Mouse (Mus musculus) forebrain, embryonic 11.5 days (tissue): ENCODE data around the gene Fndc11. TPM values are rescaled to one million over a fixed set of nuclear protein-coding genes. Genes with fewer than 3 reads are reported as not detected.

Source experiments
- ATAC-seq: fragments of 200-750 bp; cut with Nextera tagmentation; replicated peaks from 2 replicates; pipeline ENCODE4 v1.8.0; 2017; ENCODE audit warnings: moderate TSS enrichment; ENCODE audit not compliant: low FRiP score
- DNase-seq: peaks from one replicate; pipeline ENCODE4 v3.0.0-alpha.2; 2017; ENCODE audit warnings: low spot score
- H3K27ac ChIP-seq: fragments of 300-500 bp; sonication (generic); 2 replicates; pipeline ENCODE4 v1.5.1; 2014; ENCODE audit warnings: low read depth, low read length
- H3K27me3 ChIP-seq: fragments of 300-500 bp; sonication (generic); 2 replicates; pipeline ENCODE4 v1.6.1; 2014; ENCODE audit warnings: mild to moderate bottlenecking, low read length, mixed read lengths; ENCODE audit not compliant: control insufficient read depth, insufficient read depth
- H3K36me3 ChIP-seq: fragments of 300-500 bp; sonication (generic); 2 replicates; pipeline ENCODE4 v1.6.1; 2014; ENCODE audit warnings: mild to moderate bottlenecking, low read length, moderate library complexity, mixed read lengths; ENCODE audit not compliant: control insufficient read depth, insufficient read depth
- H3K4me1 ChIP-seq: fragments of 300-500 bp; sonication (generic); replicated peaks from 2 replicates; pipeline ENCODE4 v1.6.1; 2014; ENCODE audit warnings: low read length, mixed read lengths; ENCODE audit not compliant: control insufficient read depth, insufficient read depth
- H3K4me2 ChIP-seq: fragments of 300-500 bp; sonication (generic); 2 replicates; pipeline ENCODE4 v1.6.1; 2014; ENCODE audit warnings: low read depth, mild to moderate bottlenecking, low read length, moderate library complexity, mixed read lengths; ENCODE audit not compliant: severe bottlenecking
- H3K4me3 ChIP-seq: fragments of 300-500 bp; sonication (generic); 2 replicates; pipeline ENCODE4 v1.5.1; 2014; ENCODE audit warnings: low read depth, low read length
- H3K9ac ChIP-seq: fragments of 300-500 bp; sonication (generic); 2 replicates; pipeline ENCODE4 v1.6.1; 2014; ENCODE audit warnings: low read length
- H3K9me3 ChIP-seq: fragments of 300-500 bp; sonication (generic); 2 replicates; pipeline ENCODE4 v1.6.1; 2016; ENCODE audit warnings: low read length, mixed read lengths; ENCODE audit not compliant: control insufficient read depth
- WGBS: fragments of 180-500 bp; shearing (Covaris S2); extraction: QIAGEN DNeasy Blood & Tissue Kit; methylation state at CpG from one replicate; pipeline ENCODE4 v1.1.7; 2014; 5-methylcytosine and 5-hydroxymethylcytosine counted together
- polyA plus RNA-seq: library from polyadenylated mRNA; unstranded; fragments of >200 nt; fragmentation: Nextera tagmentation; extraction: Ambion mirVana; gene quantifications from 2 replicates; pipeline ENCODE4 v1.2.1, GENCODE M21; 2014

Gene Fndc11
- polyA plus RNA-seq, 1 experiment from 2014 or later: not detected

DNA sequence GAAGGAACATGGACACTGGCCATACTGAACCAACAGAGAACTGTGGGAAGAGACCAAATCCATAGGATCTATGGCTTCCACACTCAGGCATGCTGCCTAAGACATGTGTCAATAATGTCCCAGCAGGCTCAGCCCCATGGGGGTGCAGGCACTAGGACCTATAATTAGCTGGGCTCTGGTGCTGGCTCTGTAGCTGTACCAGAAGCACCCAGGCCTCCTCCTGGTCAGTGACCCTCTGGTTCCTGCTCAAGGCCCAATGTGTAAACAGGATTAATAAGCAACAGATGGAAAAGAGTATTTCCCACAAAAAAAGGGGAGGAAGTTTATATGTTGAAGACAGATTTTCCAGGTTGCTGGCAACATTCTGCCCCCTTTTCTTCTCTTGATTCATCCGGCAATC lies 33.4 kb downstream of the Fndc11 start:
- no peaks in the 10 kb centered on the region for H3K9me3 ChIP-seq
- 82% methylated on average over 1 of the region's 1 CpGs for WGBS
- DNase-seq: no peak

DNA sequence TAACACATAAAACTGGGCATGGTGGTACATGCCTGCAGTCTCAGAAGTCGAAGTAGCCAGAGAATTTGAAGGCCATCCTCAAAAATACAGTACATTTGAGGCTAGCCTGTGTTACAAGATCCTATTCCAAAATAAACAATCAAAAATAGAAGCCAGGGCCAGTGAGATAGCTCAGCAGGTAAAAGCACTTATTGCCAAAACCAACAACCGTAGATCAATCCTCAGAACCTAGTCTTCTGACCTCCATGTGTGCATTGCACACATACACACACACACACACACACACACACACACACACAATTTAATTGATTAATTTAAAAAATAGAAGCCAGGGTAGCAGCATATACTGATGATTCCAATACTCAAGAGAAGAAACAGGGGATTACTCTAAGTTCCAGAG lies 47.0 kb downstream of the Fndc11 start:
- H3K4me1 ChIP-seq: no peaks in the 10 kb centered on the region
- H3K27me3 ChIP-seq: no peaks in the 10 kb centered on the region
- no peak overlapping the region for H3K4me2 ChIP-seq
- no peak overlapping the region for H3K27ac ChIP-seq
- DNase-seq (no peak), ATAC-seq (no peak)
- H3K4me3 ChIP-seq: no peak overlapping the region
- no peaks in the 10 kb centered on the region for H3K9me3 ChIP-seq
- H3K9ac ChIP-seq: no peak overlapping the region
- H3K36me3 ChIP-seq: no peaks in the 10 kb centered on the region; the same call in 1 of the 2 replicates
- 92% methylated on average over 2 of the region's 2 CpGs for WGBS

More for the DNA sequence above, 33.4 kb downstream of the Fndc11 start:
- no peak overlapping the region for H3K9ac ChIP-seq
- no peak overlapping the region for H3K4me2 ChIP-seq
- ATAC-seq: no peak
- no peak overlapping the region for H3K4me3 ChIP-seq
- no peak overlapping the region for H3K27ac ChIP-seq
- peaks cover 14% of the 10 kb centered on the region for H3K36me3 ChIP-seq
- no peaks in the 10 kb centered on the region for H3K27me3 ChIP-seq
- no peaks in the 10 kb centered on the region for H3K4me1 ChIP-seq

DNA sequence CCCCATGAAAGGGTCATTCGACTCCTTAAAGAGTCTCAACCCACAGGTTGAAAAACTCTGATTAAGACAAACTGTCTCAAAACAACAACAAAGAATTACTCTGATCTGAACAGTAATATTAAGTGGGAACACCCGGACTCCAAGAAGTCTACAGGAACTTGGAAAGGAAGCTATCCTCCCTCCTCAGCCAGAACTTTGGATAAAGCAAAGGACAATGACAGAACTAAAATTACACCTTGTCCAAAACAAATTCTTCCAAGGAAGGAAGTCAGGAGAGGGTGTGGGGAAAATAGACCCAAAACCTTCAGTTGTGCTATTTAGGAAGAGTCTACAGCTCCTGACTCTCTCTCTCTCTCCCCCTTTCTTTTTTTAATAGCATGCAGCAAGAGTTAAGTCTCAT lies 52.3 kb downstream of the Fndc11 start:
- no peak for ATAC-seq
- no peak overlapping the region for H3K4me2 ChIP-seq
- H3K4me1 ChIP-seq: no peaks in the 10 kb centered on the region
- WGBS: 90% methylated on average over 2 of the region's 2 CpGs
- no peak overlapping the region for H3K4me3 ChIP-seq
- H3K27me3 ChIP-seq: no peaks in the 10 kb centered on the region
- no peaks in the 10 kb centered on the region; the same call in 1 of the 2 replicates for H3K36me3 ChIP-seq
- no peaks in the 10 kb centered on the region for H3K9me3 ChIP-seq
- DNase-seq: no peak
- H3K9ac ChIP-seq: no peak overlapping the region
- no peak overlapping the region for H3K27ac ChIP-seq

Other genes starting within 250 kb of the Fndc11 start
- 0.16 and 0.23 TPM in 2 replicates for gene Col20a1, start 233.5 kb upstream of the Fndc11 start, polyA plus RNA-seq
- 18.7 and 19.3 TPM in 2 replicates for gene Chrna4, start 176.5 kb upstream of the Fndc11 start, polyA plus RNA-seq
- 13.6 and 13.9 TPM in 2 replicates for gene Kcnq2, start 84.7 kb upstream of the Fndc11 start, polyA plus RNA-seq
- gene Eef1a2, start 63.0 kb upstream of the Fndc11 start, polyA plus RNA-seq: 0.47 and 0.55 TPM in 2 replicates
- gene Ppdpf, start 32.8 kb upstream of the Fndc11 start, polyA plus RNA-seq: 443 and 478 TPM in 2 replicates
- gene Ptk6, start 17.2 kb upstream of the Fndc11 start, polyA plus RNA-seq: not detected in 2 replicates
- gene Srms, start 6.8 kb upstream of the Fndc11 start, polyA plus RNA-seq: 0.12 TPM in 1 of 2 replicates, not detected in the other
- gene Helz2, start 22.0 kb downstream of the Fndc11 start, polyA plus RNA-seq: 0.68 and 0.90 TPM in 2 replicates
- gene Gmeb2, start 68.0 kb downstream of the Fndc11 start, polyA plus RNA-seq: 21.7 and 22.9 TPM in 2 replicates
- gene Stmn3, start 94.5 kb downstream of the Fndc11 start, polyA plus RNA-seq: 212 and 228 TPM in 2 replicates
- gene Rtel1, start 99.7 kb downstream of the Fndc11 start, polyA plus RNA-seq: 66.5 and 68.3 TPM in 2 replicates
- 52.3 and 54.7 TPM in 2 replicates for gene Zgpat, start 144.9 kb downstream of the Fndc11 start, polyA plus RNA-seq
- 64.5 and 77.0 TPM in 2 replicates for gene Arfrp1, start 145.4 kb downstream of the Fndc11 start, polyA plus RNA-seq
- gene Lime1, start 160.1 kb downstream of the Fndc11 start, polyA plus RNA-seq: 26.2 and 32.7 TPM in 2 replicates
- gene Zbtb46, start 239.4 kb downstream of the Fndc11 start, polyA plus RNA-seq: 14.2 and 16.1 TPM in 2 replicates